Mouse (Mus musculus): ENCODE measurements at regions not wholly inside any gene's neighbourhood (a gene's known extent, or its start where the extent isn't known, plus 50 kb on each side); places are given as distances from the start of the nearest gene placed in this dataset.

- Histone ChIP-seq H3K4me3 (replicated peaks) (no peak overlapping the region), H3K36me3 (ENCODE audit: control insufficient read depth) (no peaks in the 10 kb centered on the region), H3K4me1 (ENCODE audit: control insufficient read depth) (peaks cover 2% of the 10 kb centered on the region), H3K27me3 (ENCODE audit: control insufficient read depth) (no peaks in the 10 kb centered on the region), H3K9me3 (ENCODE audit: control insufficient read depth, low read length) (no peaks in the 10 kb centered on the region; the same call in 1 of the 2 replicates)
- no peak for TF ChIP-seq TAL1 (IDR thresholded peaks at IDR 0.05; ENCODE audit: low read length)
- TF ChIP-seq GATA1 (IDR thresholded peaks at IDR 0.05; ENCODE audit: low read length), result no peak
Measured at GRCm38 (mm10) chr7:117911062-117911461, 204.9 kb downstream of the Rps15a start.

GRCm38 (mm10) chr7:117896528-117896927 is 219.5 kb downstream of the Rps15a start:
- TF ChIP-seq GATA1 (IDR thresholded peaks at IDR 0.05; ENCODE audit: low read length), result no peak
- TF ChIP-seq TAL1 (IDR thresholded peaks at IDR 0.05; ENCODE audit: low read length), result no peak
- no peaks in the 10 kb centered on the region for H3K36me3 ChIP-seq (ENCODE audit: control insufficient read depth)
- H3K9me3 ChIP-seq (ENCODE audit: control insufficient read depth, low read length), result no peaks in the 10 kb centered on the region
- no peaks in the 10 kb centered on the region for H3K4me1 ChIP-seq (ENCODE audit: control insufficient read depth)
- H3K27me3 ChIP-seq (ENCODE audit: control insufficient read depth), result no peaks in the 10 kb centered on the region
- no peak overlapping the region for H3K4me3 ChIP-seq (replicated peaks)

- H3K9me3 ChIP-seq (ENCODE audit: control insufficient read depth, low read length), result no peaks in the 10 kb centered on the region
- H3K36me3 ChIP-seq (ENCODE audit: control insufficient read depth), result no peaks in the 10 kb centered on the region
- H3K4me3 ChIP-seq (replicated peaks), result no peak overlapping the region
- no peaks in the 10 kb centered on the region for H3K4me1 ChIP-seq (ENCODE audit: control insufficient read depth)
- no peak for TF ChIP-seq TAL1 (IDR thresholded peaks at IDR 0.05; ENCODE audit: low read length)
- TF ChIP-seq GATA1 (IDR thresholded peaks at IDR 0.05; ENCODE audit: low read length), result no peak
- H3K27me3 ChIP-seq (ENCODE audit: control insufficient read depth), result no peaks in the 10 kb centered on the region
Measured at GRCm38 (mm10) chr7:117887288-117887687, 228.7 kb downstream of the Rps15a start.

- Histone ChIP-seq H3K9me3 (ENCODE audit: control insufficient read depth, low read length) (no peaks in the 10 kb centered on the region), H3K4me3 (replicated peaks) (no peak overlapping the region), H3K27me3 (ENCODE audit: control insufficient read depth) (no peaks in the 10 kb centered on the region), H3K4me1 (ENCODE audit: control insufficient read depth) (no peaks in the 10 kb centered on the region), H3K36me3 (ENCODE audit: control insufficient read depth) (no peaks in the 10 kb centered on the region)
- TF ChIP-seq GATA1 (IDR thresholded peaks at IDR 0.05; ENCODE audit: low read length), result no peak
- no peak for TF ChIP-seq TAL1 (IDR thresholded peaks at IDR 0.05; ENCODE audit: low read length)
Measured at GRCm38 (mm10) chr7:117882803-117883202, 233.2 kb downstream of the Rps15a start.

GRCm38 (mm10) chr7:117878903-117879302 is 237.1 kb downstream of the Rps15a start:
- Histone ChIP-seq H3K4me1 (ENCODE audit: control insufficient read depth) (no peaks in the 10 kb centered on the region), H3K27me3 (ENCODE audit: control insufficient read depth) (no peaks in the 10 kb centered on the region), H3K36me3 (ENCODE audit: control insufficient read depth) (no peaks in the 10 kb centered on the region), H3K9me3 (ENCODE audit: control insufficient read depth, low read length) (peaks cover 3% of the 10 kb centered on the region; the same call in 1 of the 2 replicates), H3K4me3 (replicated peaks) (no peak overlapping the region)
- TF ChIP-seq TAL1 (IDR thresholded peaks at IDR 0.05; ENCODE audit: low read length) (no peak), GATA1 (IDR thresholded peaks at IDR 0.05; ENCODE audit: low read length) (no peak)

DNA sequence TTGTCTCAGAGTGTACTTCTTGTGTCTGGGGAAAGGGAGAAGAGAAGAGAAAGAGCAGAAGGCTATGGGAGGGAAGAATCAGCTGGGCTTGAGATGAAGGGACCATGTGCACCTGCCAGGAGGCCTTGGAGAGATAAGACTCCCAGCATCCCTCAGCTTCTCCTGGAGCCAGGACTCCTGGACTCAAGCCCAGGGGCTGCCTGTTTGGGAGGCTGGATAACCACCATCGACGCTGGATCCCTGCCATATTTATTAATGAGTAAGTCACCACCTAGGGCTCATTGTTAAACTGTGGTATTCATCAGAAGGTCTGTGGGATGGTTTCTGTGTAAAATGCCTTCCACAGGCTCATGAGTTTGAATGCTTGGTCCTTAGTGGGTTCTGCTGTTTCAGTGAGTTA is 240.7 kb downstream of the Rps15a start:
- no peaks in the 10 kb centered on the region for H3K27me3 ChIP-seq (ENCODE audit: control insufficient read depth)
- H3K4me1 ChIP-seq (ENCODE audit: control insufficient read depth), result no peaks in the 10 kb centered on the region
- H3K36me3 ChIP-seq (ENCODE audit: control insufficient read depth), result no peaks in the 10 kb centered on the region
- no peak overlapping the region for H3K4me3 ChIP-seq (replicated peaks)
- no peak for TF ChIP-seq TAL1 (IDR thresholded peaks at IDR 0.05; ENCODE audit: low read length)
- no peak for TF ChIP-seq GATA1 (IDR thresholded peaks at IDR 0.05; ENCODE audit: low read length)
- peaks cover 7% of the 10 kb centered on the region for H3K9me3 ChIP-seq (ENCODE audit: control insufficient read depth, low read length)

DNA sequence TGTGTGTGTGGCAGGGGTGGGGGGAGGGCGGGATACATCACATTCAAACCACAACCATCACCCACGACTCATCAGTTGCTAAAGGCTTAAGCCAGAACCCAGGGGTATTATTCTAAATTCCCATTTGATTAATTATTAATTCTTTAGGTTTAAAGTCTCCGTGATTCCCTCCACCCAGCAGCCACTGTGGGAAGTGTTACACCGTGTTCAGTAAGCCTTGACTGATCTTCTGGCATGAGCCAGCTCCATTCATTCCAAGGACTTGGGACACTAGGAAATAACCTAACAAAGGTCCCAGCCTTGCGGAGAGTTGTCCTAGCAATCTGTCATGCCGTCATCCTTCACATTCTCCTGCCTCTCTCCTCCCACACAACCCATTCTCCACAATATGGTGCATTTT is 256.6 kb downstream of the Rps15a start:
- no peaks in the 10 kb centered on the region for H3K36me3 ChIP-seq (ENCODE audit: control insufficient read depth)
- peaks cover 2% of the 10 kb centered on the region; the same call in 1 of the 2 replicates for H3K9me3 ChIP-seq (ENCODE audit: control insufficient read depth, low read length)
- no peak overlapping the region for H3K4me3 ChIP-seq (replicated peaks)
- TF ChIP-seq TAL1 (IDR thresholded peaks at IDR 0.05; ENCODE audit: low read length) (no peak), GATA1 (IDR thresholded peaks at IDR 0.05; ENCODE audit: low read length) (no peak)
- H3K27me3 ChIP-seq (ENCODE audit: control insufficient read depth), result no peaks in the 10 kb centered on the region
- no peaks in the 10 kb centered on the region for H3K4me1 ChIP-seq (ENCODE audit: control insufficient read depth)

- H3K9me3 ChIP-seq (ENCODE audit: control insufficient read depth, low read length), result 0 out of 2 replicates have a peak, but pooled peaks cover 2% of the 10 kb centered on the region
- H3K27me3 ChIP-seq (ENCODE audit: control insufficient read depth), result no peaks in the 10 kb centered on the region
- no peaks in the 10 kb centered on the region for H3K36me3 ChIP-seq (ENCODE audit: control insufficient read depth)
- no peak for TF ChIP-seq TAL1 (IDR thresholded peaks at IDR 0.05; ENCODE audit: low read length)
- H3K4me1 ChIP-seq (ENCODE audit: control insufficient read depth), result no peaks in the 10 kb centered on the region
- no peak overlapping the region for H3K4me3 ChIP-seq (replicated peaks)
Measured at GRCm38 (mm10) chr7:117855955-117856354, 260.0 kb downstream of the Rps15a start.

DNA sequence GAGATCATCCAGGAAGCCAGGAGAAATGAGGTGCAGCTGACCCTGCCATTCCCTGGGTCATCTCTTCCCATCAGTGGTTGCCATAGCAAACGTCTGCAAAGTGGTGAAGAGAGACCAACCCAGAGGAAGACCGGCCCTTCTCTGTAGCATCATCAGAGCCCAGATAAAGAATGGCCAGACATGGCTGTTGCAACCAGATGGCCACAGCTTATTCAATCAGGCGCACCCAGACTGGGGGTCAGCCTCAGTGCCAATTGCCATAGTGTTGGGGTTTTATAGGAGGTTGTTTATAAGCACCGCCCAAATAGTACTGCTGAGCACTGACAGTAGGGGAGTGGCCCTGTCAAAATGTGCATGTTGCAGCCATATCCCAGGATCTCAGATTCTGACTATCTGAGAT is 262.3 kb downstream of the Rps15a start:
- Histone ChIP-seq H3K36me3 (ENCODE audit: control insufficient read depth) (no peaks in the 10 kb centered on the region), H3K4me1 (ENCODE audit: control insufficient read depth) (no peaks in the 10 kb centered on the region), H3K9me3 (ENCODE audit: control insufficient read depth, low read length) (0 out of 2 replicates have a peak, but pooled peaks cover 2% of the 10 kb centered on the region), H3K27me3 (ENCODE audit: control insufficient read depth) (no peaks in the 10 kb centered on the region), H3K4me3 (replicated peaks) (no peak overlapping the region)
- TF ChIP-seq GATA1 (IDR thresholded peaks at IDR 0.05; ENCODE audit: low read length), result no peak
- no peak for TF ChIP-seq TAL1 (IDR thresholded peaks at IDR 0.05; ENCODE audit: low read length)

DNA sequence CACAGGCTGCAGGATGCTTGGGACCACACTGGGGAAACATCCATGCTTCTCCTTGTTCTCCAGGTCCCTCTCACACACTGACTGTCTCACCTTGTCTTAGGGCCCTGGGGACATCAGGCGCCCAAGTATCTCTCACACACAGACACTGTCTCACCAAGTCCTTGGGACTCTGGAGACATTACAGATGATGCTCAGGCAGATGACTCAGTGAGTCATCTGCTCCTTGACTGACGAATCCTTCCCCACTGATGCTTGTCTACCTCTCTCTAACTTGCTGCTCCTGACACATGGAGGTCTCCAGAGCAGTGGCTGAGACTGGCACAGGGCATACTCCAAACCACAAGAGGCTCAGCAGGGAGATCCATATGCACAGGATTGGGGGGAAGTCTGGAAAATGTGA is 263.1 kb downstream of the Rps15a start:
- Histone ChIP-seq H3K36me3 (ENCODE audit: control insufficient read depth) (no peaks in the 10 kb centered on the region), H3K4me1 (ENCODE audit: control insufficient read depth) (no peaks in the 10 kb centered on the region), H3K27me3 (ENCODE audit: control insufficient read depth) (no peaks in the 10 kb centered on the region), H3K4me3 (replicated peaks) (no peak overlapping the region), H3K9me3 (ENCODE audit: control insufficient read depth, low read length) (no peaks in the 10 kb centered on the region)
- no peak for TF ChIP-seq TAL1 (IDR thresholded peaks at IDR 0.05; ENCODE audit: low read length)
- TF ChIP-seq GATA1 (IDR thresholded peaks at IDR 0.05; ENCODE audit: low read length), result no peak
